Mouse (Mus musculus) Muller cell, postnatal 12 days (primary cell): ENCODE results near the gene B3gat1.

Experiments
- DNase-seq: peaks from one replicate; pipeline ENCODE4 v3.0.0-alpha.2; 2015; ENCODE audit errors: inconsistent ontology term

B3gat1 gene

GRCm38 (mm10) chr9:26776122-26776902 is 42.8 kb downstream of the B3gat1 start:
- DNase-seq = peak; percentile 66

DNA sequence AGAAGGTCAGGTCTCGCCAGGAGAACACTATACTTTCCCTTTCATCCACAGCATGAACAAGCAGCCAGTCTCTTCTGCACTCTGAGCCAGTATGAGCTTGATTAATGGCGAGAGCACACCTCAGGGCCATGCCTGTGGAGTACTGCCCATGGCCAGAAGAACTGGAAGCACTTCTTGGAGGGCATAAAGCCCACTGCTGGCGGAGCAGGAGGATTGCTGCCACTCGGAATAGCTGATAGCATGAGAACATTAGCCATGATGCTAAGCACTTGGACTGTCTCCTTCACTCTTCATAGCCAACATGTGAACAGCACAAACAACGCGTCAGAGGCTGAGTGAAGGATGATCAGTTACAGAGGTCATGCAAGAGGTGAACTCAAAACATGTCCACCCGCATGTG is 44.9 kb downstream of the B3gat1 start:
- DNase-seq = no peak

- no peak for DNase-seq
These were observed 50.0 kb downstream of the B3gat1 start for GRCm38 (mm10) chr9:26783414-26783975.

- DNase-seq = no peak
These were observed 59.3 kb downstream of the B3gat1 start for GRCm38 (mm10) chr9:26792829-26793228.

- DNase-seq = no peak
These were observed 64.7 kb downstream of the B3gat1 start for GRCm38 (mm10) chr9:26798205-26798604.

DNA sequence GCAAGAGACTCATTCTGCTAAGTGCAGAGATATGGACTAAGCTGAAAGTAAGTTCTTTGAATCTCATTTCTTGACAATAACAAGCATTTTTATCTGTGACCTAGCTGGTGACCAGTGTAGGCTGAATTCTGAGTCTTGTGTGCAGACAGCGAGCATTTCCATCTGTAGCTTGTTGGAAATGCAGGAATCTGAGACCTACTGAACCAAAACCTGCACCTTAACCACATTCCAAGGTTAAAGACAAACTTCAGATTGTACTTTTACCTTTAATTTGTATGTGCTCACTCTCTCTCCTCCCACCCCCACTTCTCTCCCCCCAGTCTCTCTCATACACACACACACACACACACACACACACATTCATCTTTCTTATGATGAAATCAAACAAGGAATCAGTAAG is 65.2 kb downstream of the B3gat1 start:
- no peak for DNase-seq

GRCm38 (mm10) chr9:26800357-26800756 is 66.8 kb downstream of the B3gat1 start:
- no peak for DNase-seq

DNA sequence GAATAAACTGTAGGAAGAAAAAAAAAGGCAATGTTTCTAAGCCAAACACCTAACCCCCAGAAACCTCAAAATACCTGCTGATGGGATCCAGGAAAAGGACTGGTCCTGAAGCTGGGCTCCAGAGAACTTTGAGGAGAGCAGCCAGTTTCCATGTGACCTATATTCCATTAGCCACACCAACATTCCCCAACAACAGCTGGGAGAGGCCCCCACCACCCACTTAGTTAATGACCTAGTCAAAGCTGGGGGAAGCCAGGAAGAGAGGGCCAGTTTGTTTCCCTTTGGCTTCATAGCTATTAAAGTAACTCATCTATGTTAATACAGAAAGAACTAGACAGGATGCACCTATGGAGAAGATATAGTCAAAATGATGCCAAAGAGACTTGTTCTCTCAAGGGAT is 70.8 kb downstream of the B3gat1 start:
- DNase-seq = peak; percentile 30

GRCm38 (mm10) chr9:26805935-26806666 is 72.6 kb downstream of the B3gat1 start, which contains the start of gene Glb1l2:
Gene Glb1l2, minus strand, starts transcription at chr9:26806468.
- peak; percentile 98 for DNase-seq

GRCm38 (mm10) chr9:26808735-26809134 is 75.2 kb downstream of the B3gat1 start:
- DNase-seq = no peak
